Mouse (Mus musculus): ENCODE measurements around the gene Sipa1l2.

GRCm38 (mm10) chr8:125513242-125513866 lies 56.3 kb downstream of the Sipa1l2 start:
- TF ChIP-seq POLR2AphosphoS5 (IDR thresholded peaks at IDR 0.05; ENCODE audit: insufficient replicate concordance, low read depth, low read length) (no peak), CTCF (IDR thresholded peaks at IDR 0.05; ENCODE audit: low read depth, low read length) (no peak), GATA1 (IDR thresholded peaks at IDR 0.05; ENCODE audit: borderline replicate concordance, low read length) (no peak)
